Mouse (Mus musculus) Muller cell, postnatal 12 days (primary cell): ENCODE data around the gene Rgma.

ENCODE experiments used
- DNase-seq: peaks from one replicate; pipeline ENCODE4 v3.0.0-alpha.2; 2015; ENCODE audit errors: inconsistent ontology term

Gene Rgma

GRCm38 (mm10) chr7:73375257-73376100, at the start of gene Rgma:
Rgma (plus strand) TSS chr7:73375509.
- DNase-seq: peak; percentile 63

DNA sequence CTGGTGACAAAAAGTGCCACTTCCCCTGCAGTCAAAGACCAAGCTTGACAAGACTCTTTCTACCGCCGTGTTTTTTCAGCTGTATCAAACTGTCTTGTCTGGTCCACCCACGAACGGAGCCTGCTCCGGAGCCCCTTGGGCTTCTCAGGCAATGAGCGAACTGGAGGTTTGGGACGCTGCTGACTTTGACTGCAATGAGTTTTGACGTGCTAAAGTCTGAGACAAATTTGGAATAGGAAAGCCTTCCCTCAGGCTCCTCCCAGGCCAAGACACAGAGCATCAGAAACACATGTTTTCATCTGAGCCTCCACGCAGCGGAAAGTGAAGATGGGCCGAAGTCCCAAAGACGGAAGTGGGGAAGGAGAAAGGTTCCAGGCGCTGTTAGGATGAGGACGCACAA, 49.1 kb upstream of the Rgma start:
- DNase-seq: no peak

DNA sequence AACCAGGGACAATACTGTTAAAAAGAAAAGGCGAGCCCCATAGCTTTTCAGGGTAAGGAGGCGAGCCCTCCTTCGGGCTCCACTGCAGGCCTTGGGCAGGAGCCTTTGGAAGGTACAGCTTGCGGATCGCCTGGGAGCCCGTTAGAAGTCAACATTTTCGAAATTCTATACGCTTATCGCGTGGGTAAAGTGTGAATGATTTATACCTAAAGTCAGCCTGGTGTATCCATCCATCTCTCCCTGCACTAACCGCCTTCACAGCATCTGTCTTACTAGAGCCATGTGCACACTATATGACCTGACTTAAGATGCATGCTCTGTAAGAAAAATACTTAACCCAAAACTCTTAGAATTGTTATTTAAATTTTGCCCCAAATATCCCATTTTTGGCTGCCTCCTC, 48.6 kb upstream of the Rgma start:
- DNase-seq: no peak

- DNase-seq: no peak
Observed at GRCm38 (mm10) chr7:73327193-73327592, 48.1 kb upstream of the Rgma start.

- DNase-seq: no peak
Observed at GRCm38 (mm10) chr7:73327652-73328051, 47.7 kb upstream of the Rgma start.

- no peak for DNase-seq
Observed at GRCm38 (mm10) chr7:73328653-73329207, 46.6 kb upstream of the Rgma start.

DNA sequence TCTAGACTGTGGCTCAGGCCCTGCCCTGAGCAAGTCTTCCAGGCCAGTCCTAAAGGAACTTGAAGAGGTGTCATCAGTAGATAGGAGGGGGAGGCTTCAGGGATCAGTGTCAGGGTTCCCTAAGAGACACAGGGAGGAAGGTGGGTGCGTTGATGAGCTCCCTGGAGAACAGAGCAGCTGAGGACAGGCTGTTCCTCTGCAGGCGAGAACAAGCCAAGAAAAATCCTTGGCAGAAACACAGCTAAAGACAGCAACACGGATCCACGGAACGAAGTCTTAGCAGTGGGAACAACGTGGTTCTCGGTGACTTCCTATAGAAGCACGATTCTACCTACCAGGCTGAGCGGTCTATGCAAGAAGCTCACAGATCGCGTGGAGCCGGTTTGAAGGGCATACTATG, 44.6 kb upstream of the Rgma start:
- no peak for DNase-seq

DNA sequence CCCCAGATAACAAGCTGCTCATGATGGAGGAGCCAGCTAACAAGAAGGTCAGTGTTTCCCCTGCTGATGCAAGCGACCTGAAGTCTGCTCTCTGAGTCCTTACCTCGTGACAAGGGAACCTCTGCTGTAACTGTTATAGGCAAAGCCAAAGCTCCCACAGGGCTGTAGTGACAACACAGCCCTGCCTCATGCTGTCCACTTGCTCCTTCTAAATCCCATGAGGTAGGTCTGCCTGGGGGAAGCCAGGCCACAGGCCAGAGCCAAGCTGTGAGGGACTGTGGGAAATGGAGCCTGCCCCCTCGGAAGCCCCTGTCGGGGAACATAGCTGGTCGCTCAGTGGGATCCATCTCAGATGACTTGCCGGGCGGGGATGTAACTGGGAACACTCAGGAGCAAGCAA, 43.7 kb upstream of the Rgma start:
- DNase-seq: no peak

GRCm38 (mm10) chr7:73333398-73333988, 41.8 kb upstream of the Rgma start:
- no peak for DNase-seq

DNA sequence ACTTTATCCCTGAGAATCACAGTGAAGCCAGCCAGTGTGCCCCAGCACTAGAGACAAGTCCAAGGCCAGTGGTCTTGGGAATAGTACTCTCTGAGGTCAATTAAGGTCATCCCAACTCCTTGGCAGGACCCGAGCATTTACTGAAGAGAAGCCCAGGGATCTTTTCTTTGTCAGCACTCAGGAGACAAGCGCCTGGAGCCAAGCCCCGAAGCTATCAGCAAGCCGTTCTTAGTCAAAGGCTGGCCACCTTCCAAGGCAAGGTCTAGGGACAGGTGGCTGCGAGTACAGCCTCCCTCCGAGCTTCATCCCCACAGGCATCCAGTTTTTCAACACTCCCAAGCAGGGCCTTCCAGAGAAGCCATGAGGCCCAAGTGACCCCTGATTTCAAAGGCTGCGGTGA, 40.4 kb upstream of the Rgma start:
- DNase-seq: no peak

GRCm38 (mm10) chr7:73336380-73336779, 38.9 kb upstream of the Rgma start:
- DNase-seq: no peak

DNA sequence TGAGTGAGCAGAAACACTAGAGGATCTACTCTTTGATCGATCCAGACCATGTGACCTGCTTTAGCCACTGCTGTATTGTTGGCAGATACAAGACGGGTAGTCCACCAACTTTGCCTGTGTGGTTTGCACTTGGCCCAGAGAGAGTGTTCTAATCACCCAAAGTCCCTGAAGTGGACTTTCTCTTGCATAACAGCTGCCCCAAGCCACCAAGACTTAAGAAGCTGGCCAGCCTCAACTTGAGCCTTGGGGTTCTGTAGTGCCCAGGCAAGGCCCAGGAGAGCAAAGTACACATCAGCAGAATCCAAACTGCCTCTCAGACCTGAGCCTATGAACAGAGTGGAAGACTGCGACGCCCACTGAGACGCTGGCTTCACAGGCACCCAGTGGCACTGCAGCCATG, 37.0 kb upstream of the Rgma start:
- DNase-seq: no peak

DNA sequence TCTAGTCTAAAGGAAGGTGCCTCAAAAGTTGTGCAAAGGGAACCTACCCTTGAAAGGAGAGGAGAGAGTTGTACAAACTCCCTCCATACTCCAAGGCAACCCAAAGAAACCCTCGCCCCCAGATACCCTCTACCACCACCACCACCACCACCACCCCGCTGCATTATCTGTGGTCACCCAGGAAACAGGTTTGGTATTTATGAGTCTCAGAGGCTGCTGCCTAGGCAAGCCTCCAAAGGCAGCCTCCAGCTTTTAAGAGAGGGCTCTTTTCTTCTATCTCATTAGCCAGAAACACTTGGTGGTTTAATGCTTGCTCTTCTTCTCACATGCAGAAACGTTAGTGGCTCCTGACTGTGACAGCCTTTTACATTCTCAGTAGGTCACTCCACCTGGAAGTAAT, 31.5 kb upstream of the Rgma start:
- DNase-seq: no peak

GRCm38 (mm10) chr7:73348585-73349124, 26.7 kb upstream of the Rgma start:
- DNase-seq: no peak

DNA sequence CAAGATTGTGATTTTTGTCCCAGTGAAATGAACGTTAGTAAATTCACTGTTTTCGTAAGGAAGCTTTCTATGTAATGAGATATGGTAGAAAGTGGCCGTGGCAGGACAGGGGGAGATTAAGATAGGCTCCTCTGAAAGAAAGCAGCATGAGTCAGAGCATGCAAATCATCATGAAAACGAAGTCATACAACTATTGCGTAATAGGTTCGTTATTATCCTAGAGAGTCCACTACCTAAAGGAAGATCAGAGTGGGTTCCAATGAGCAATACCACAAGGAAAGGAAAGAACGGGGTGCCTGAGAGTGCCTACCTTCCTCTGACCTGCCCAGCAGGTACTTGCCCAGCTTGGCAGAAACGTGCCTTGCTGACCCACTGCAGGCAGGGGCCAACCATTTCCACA, 26.2 kb upstream of the Rgma start:
- no peak for DNase-seq

DNA sequence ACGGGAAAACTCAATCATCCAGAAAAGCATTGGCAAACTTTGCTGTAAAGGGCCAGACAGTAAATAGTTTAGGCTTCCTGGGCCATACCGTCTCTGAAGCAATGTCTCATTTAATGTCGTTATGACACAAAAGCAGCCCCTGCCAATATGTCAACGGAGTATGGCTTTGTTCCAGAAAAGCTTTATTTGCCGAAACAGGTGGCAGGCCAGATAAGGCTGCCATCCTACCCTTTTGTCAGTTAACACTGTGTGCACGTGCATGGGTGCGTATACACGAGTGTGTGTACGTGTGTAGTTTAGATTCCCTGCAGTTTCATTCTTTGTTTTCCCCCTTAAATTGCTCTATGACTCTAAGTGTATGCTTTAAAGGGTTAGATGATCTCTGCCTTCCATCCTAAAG, 20.1 kb upstream of the Rgma start:
- no peak for DNase-seq

GRCm38 (mm10) chr7:73356901-73357300, 18.4 kb upstream of the Rgma start:
- DNase-seq: no peak

GRCm38 (mm10) chr7:73357626-73358025, 17.7 kb upstream of the Rgma start:
- no peak for DNase-seq

DNA sequence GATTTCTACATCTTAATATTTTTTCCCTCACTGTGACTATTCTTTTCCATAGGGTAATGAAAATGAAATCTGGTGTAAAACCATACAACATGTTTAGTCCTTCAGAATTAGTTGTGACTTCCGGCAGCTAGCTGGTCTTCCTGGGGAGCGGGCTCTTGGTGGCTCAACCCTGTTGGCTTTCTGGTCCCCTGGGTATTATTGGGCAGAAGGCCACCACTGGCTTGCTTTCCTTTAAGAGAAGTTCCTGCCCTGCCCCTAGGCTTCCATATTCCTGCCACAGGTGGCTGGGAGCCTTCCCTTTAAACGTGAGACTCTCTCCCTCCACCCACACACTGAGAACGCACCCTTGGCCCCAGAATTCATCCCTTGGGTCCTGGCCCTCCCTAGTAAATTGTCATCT, 9.8 kb upstream of the Rgma start:
- no peak for DNase-seq

GRCm38 (mm10) chr7:73365965-73366364, 9.3 kb upstream of the Rgma start:
- no peak for DNase-seq

DNA sequence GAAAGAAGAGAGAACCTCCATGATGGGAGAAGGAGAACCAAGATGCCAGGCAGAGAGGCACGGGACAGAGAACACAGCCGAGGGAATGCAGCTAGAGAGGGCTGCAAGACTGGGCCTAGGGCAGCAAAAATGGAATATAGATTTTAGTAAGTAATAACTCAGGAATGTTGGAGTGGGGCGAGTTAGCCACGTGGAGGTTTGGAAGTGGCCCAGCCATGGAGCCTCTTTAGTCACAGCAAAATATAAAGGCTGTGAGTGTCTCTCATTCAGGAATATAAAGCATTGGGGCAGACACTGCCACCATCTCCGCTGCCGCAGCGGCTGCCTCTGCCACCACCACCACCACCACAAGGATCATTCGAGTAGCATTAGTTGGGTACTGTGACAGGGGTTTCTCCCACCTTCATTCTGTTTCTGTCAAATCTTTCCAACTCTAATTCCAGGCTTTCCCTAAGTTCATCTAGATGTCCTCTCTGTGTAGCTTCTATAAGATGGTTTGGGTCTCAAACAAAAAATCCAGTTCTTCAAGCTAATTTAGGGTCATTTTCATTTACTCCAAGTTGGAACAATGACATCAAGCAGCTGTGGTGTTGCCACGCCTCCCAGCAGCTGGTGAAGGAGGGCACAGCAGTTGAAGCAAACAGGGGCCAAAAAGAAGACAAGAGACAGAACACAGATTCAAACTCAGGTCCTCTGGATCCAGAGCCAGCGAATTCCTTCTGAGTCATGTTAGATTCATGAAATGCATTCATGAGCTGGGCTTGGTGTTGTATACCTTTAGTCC, 7.4 kb upstream of the Rgma start:
- DNase-seq: no peak

- DNase-seq: no peak
Observed at GRCm38 (mm10) chr7:73369992-73370391, 5.3 kb upstream of the Rgma start.
